Mouse (Mus musculus) left cerebral cortex, postnatal 25 days (tissue): ENCODE data around the gene Adal. TPM values are rescaled to one million over a fixed set of nuclear protein-coding genes. Genes with fewer than 3 reads are reported as not detected.

Experiments used
- DNase-seq, 2 experiments: peaks; one replicate each; pipeline ENCODE4 v3.0.0; 2022; ENCODE audit warnings: low spot score in 2 of 2, mixed read lengths in 1 of 2
- intact Hi-C: fragments of 180-260 bp; cut with DNase I; formaldehyde crosslinking; loops from one replicate; pipeline ENCODE4 v1.15.1; 2025
- total RNA-seq, 2 experiments: library from RNA; stranded (reverse); gene quantifications; 2 replicates each; pipeline ENCODE4 v1.2.3; 2021

Adal gene
- total RNA-seq, 2 experiments from 2014 or later, result 20.0 to 22.1 TPM

GRCm38 (mm10) chr2:121170481-121170971 lies 30.3 kb downstream of the Adal start, which contains the start of gene Tubgcp4:
Gene Tubgcp4, plus strand, starts transcription at chr2:121170654.
- DNase-seq, result no peak
- intact Hi-C loops, result loop anchor here (2.0 kb wide), 1 partner anchor 30 kb away; the partner anchor contains the start of genes Adal and Lcmt2

- peak; percentile 84 to 86 for DNase-seq
- intact Hi-C loops, result loop anchor here (2.0 kb wide), 1 partner anchor 30 kb away; the partner anchor contains the start of genes Adal and Lcmt2
Measured at GRCm38 (mm10) chr2:121170980-121171742, 30.9 kb downstream of the Adal start, which contains the start of gene Zscan29. Gene Zscan29, minus strand, starts transcription at chr2:121171125.

GRCm38 (mm10) chr2:121178828-121179479 lies 38.7 kb downstream of the Adal start:
- intact Hi-C loops, result no loop called here
- no peak for DNase-seq

GRCm38 (mm10) chr2:121183431-121183830 lies 43.2 kb downstream of the Adal start:
- intact Hi-C loops, result no loop called here
- no peak for DNase-seq

GRCm38 (mm10) chr2:121184142-121184541 lies 43.9 kb downstream of the Adal start:
- intact Hi-C loops, result no loop called here
- no peak for DNase-seq

- no peak for DNase-seq
- intact Hi-C loops, result no loop called here
Measured at GRCm38 (mm10) chr2:121188530-121188929, 48.3 kb downstream of the Adal start.

GRCm38 (mm10) chr2:121195466-121195865 lies 55.2 kb downstream of the Adal start:
- peak; percentile 38 to 87 for DNase-seq
- intact Hi-C loops, result loop anchor here (2.0 to 5.0 kb wide), 3 partner anchors 77 to 162 kb away; partner anchors contain the start of genes Ckmt1 and Ppip5k1

- DNase-seq, result peak in 1 of 2 experiments; percentile 40
- intact Hi-C loops, result no loop called here
Measured at GRCm38 (mm10) chr2:121204276-121204675, 64.0 kb downstream of the Adal start.

Other genes with a start within 250 kb of the Adal start
- 10 to 100 TPM; 39.3 to 43.0 TPM for gene Ubr1, start 169.7 kb upstream of the Adal start, total RNA-seq
- gene Tmem62, start 163.4 kb upstream of the Adal start, total RNA-seq, result 10 to 100 TPM; 24.7 to 27.3 TPM
- gene Ccndbp1, start 132.0 kb upstream of the Adal start, total RNA-seq, result 10 to 100 TPM; 54.9 to 56.9 TPM
- not detected for gene Epb42, start 103.4 kb upstream of the Adal start, total RNA-seq
- not detected for gene Tgm5, start 54.6 kb upstream of the Adal start, total RNA-seq
- gene Tgm7, start 30.6 kb upstream of the Adal start, total RNA-seq, result under 1 TPM in 1 of 2 experiments, not detected in 1; 0.16 TPM
- gene Lcmt2, start 225 bp downstream of the Adal start, total RNA-seq, result 1 to 10 TPM; 7.9 to 8.1 TPM
- 10 to 100 TPM; 44.7 to 49.4 TPM for gene Tubgcp4, start 30.2 kb downstream of the Adal start, total RNA-seq
- 1 to 10 TPM; 6.5 to 7.1 TPM for gene Zscan29, start 30.7 kb downstream of the Adal start, total RNA-seq
- 100 to 1,000 TPM; 131 to 158 TPM for gene Trp53bp1, start 131.0 kb downstream of the Adal start, total RNA-seq
- 100 to 1,000 TPM; 524 to 622 TPM for gene Map1a, start 149.2 kb downstream of the Adal start, total RNA-seq
- 100 to 1,000 TPM; 111 to 122 TPM for gene Ppip5k1, start 215.0 kb downstream of the Adal start, total RNA-seq
- 100 to 1,000 TPM; 371 to 391 TPM for gene Ckmt1, start 217.3 kb downstream of the Adal start, total RNA-seq
- under 1 TPM; 0.09 to 0.62 TPM for gene Strc, start 246.7 kb downstream of the Adal start, total RNA-seq